Mouse (Mus musculus) kidney, embryonic 14.5 days (tissue): ENCODE measurements around the gene Cps1. TPM values are rescaled to one million over a fixed set of nuclear protein-coding genes. Genes with fewer than 3 reads are reported as not detected.

Experiments used
- ATAC-seq: fragments of 200-750 bp; cut with Nextera tagmentation; 2 replicates; pipeline ENCODE4 v1.8.0; 2017; ENCODE audit warnings: moderate number of reproducible peaks, mild to moderate bottlenecking, moderate TSS enrichment, moderate library complexity; ENCODE audit not compliant: low FRiP score, low TSS enrichment
- H3K27ac ChIP-seq: fragments of 300-500 bp; sonication (generic); 2 replicates; pipeline ENCODE4 v1.5.1; 2014; ENCODE audit warnings: low read depth, mild to moderate bottlenecking, low read length, moderate library complexity, mixed read lengths
- H3K27me3 ChIP-seq: fragments of 300-500 bp; sonication (generic); 2 replicates; pipeline ENCODE4 v1.6.1; 2014; ENCODE audit warnings: mild to moderate bottlenecking, low read length; ENCODE audit not compliant: control insufficient read depth, insufficient read depth
- H3K36me3 ChIP-seq: fragments of 300-500 bp; sonication (generic); 2 replicates; pipeline ENCODE4 v1.6.1; 2014; ENCODE audit warnings: low read length, mixed read lengths; ENCODE audit not compliant: control insufficient read depth, insufficient read depth
- H3K4me1 ChIP-seq: fragments of 300-500 bp; sonication (generic); 2 replicates; pipeline ENCODE4 v1.6.1; 2014; ENCODE audit warnings: low read length, mixed read lengths; ENCODE audit not compliant: control insufficient read depth, insufficient read depth
- H3K4me2 ChIP-seq: fragments of 300-500 bp; sonication (generic); replicated peaks from 2 replicates; pipeline ENCODE4 v1.6.1; 2014; ENCODE audit warnings: low read depth, mild to moderate bottlenecking, low read length
- H3K4me3 ChIP-seq: fragments of 300-500 bp; sonication (generic); 2 replicates; pipeline ENCODE4 v1.5.1; 2014; ENCODE audit warnings: mild to moderate bottlenecking, low read length
- H3K9ac ChIP-seq: fragments of 300-500 bp; sonication (generic); 2 replicates; pipeline ENCODE4 v1.6.1; 2014; ENCODE audit warnings: low read depth, mild to moderate bottlenecking, low read length, moderate library complexity
- H3K9me3 ChIP-seq: fragments of 300-500 bp; sonication (generic); 2 replicates; pipeline ENCODE4 v1.6.1; 2016; ENCODE audit warnings: low read length; ENCODE audit not compliant: control insufficient read depth
- WGBS: fragments of 180-500 bp; shearing (Covaris S2); extraction: QIAGEN DNeasy Blood & Tissue Kit; methylation state at CpG from one replicate; pipeline ENCODE4 v1.1.7; 2014; 5-methylcytosine and 5-hydroxymethylcytosine counted together
- polyA plus RNA-seq: library from polyadenylated mRNA; unstranded; fragments of >200 nt; fragmentation: Nextera tagmentation; extraction: Ambion mirVana; gene quantifications from 2 replicates; pipeline ENCODE4 v1.2.1, GENCODE M21; 2014

Cps1 gene
- 0.06 and 0.08 TPM in 2 replicates for polyA plus RNA-seq

GRCm38 (mm10) chr1:67122797-67123196 lies at the start of gene Cps1:
Gene Cps1, plus strand, starts transcription at chr1:67123026.
- Histone ChIP-seq H3K9me3 (no peaks in the 10 kb centered on the region), H3K4me3 (no peak within 1 kb of the TSS), H3K9ac (no peak within 1 kb of the TSS), H3K27me3 (no peaks in the 10 kb centered on the region), H3K27ac (no peak within 1 kb of the TSS), H3K4me1 (no peaks in the 10 kb centered on the region), H3K4me2 (no peak within 1 kb of the TSS), H3K36me3 (no peaks in the 10 kb centered on the region)
- WGBS = 85% methylated on average over 3 of the region's 3 CpGs
- no peak for ATAC-seq

DNA sequence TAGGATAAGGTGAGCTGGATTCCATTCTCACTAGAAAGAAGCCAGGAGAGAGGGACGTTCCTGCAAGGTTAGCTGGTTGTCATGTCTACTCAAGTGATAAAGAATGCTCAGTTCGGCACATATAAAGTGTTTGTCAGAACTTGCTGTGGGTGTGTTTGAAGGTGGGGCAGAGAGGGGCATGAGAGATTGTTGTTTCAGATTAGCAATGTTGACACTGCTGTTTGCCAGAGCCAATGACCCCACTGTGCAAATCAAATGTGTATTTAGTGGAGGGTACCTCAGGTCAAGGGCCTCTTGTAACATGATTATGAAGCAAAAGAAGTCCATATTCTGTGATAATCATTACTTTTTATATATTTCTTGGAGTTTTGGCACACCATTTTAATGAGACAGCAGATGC lies 45.1 kb upstream of the Cps1 start:
- H3K4me1 ChIP-seq = no peaks in the 10 kb centered on the region
- H3K27ac ChIP-seq = no peak overlapping the region
- no peaks in the 10 kb centered on the region for H3K36me3 ChIP-seq
- no peaks in the 10 kb centered on the region for H3K9me3 ChIP-seq
- H3K27me3 ChIP-seq = no peaks in the 10 kb centered on the region
- WGBS = 68% methylated on average over 2 of the region's 2 CpGs
- ATAC-seq = no peak
- no peak overlapping the region for H3K9ac ChIP-seq
- no peak overlapping the region for H3K4me2 ChIP-seq
- no peak overlapping the region for H3K4me3 ChIP-seq

DNA sequence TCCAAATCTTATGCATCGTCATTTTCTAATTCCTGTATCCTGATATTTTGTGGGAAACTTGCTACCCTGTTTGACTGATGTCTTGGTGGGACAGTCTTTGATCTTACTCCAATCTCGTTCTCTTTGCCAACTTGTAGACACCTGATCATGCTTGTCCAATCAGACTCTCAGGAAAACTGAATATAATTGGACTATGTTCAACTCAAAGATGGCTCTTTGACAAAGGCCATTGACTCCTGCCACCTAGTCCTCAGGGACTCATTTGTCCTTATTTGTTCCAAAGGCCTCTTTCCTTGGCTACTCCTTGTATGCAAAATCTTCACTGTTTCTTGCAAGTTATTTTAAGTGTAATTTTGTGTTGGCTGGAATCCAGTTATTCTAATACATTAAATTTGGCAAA lies 44.2 kb upstream of the Cps1 start:
- no peak for ATAC-seq
- no peak overlapping the region for H3K4me3 ChIP-seq
- no peaks in the 10 kb centered on the region for H3K4me1 ChIP-seq
- no peaks in the 10 kb centered on the region for H3K9me3 ChIP-seq
- 82% methylated on average over 2 of the region's 2 CpGs for whole genome bisulfite sequencing
- no peaks in the 10 kb centered on the region for H3K36me3 ChIP-seq
- H3K27me3 ChIP-seq = no peaks in the 10 kb centered on the region
- H3K4me2 ChIP-seq = no peak overlapping the region
- H3K27ac ChIP-seq = no peak overlapping the region
- no peak overlapping the region for H3K9ac ChIP-seq

- Histone ChIP-seq H3K27ac (no peak overlapping the region), H3K4me3 (no peak overlapping the region), H3K9ac (no peak overlapping the region), H3K4me1 (no peaks in the 10 kb centered on the region), H3K4me2 (no peak overlapping the region), H3K36me3 (no peaks in the 10 kb centered on the region), H3K27me3 (no peaks in the 10 kb centered on the region), H3K9me3 (no peaks in the 10 kb centered on the region)
- WGBS = 85% methylated on average over 7 of the region's 7 CpGs
- ATAC-seq = no peak
Measured at GRCm38 (mm10) chr1:67079146-67079545, 43.7 kb upstream of the Cps1 start.

DNA sequence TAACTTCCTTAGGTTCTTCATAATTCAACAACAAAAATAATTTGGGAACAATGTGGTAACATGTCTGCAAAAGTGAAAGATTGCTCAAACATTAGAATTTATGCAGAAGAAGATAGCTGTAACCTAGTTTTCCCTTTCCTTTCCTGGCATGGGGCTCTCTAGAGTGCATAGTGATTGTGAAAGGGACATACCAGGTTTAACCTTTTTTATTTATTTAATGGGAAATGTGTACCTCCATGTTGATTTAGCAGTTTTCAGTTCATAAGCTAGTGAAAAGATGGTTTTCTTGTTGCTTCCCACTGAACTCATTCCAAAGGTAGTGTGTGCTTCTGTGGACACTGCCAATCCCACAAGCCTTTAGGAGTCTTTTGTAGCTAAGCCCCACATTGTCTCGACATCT lies 30.4 kb upstream of the Cps1 start:
- H3K9me3 ChIP-seq = 0 out of 2 replicates have a peak, but pooled peaks cover 3% of the 10 kb centered on the region
- H3K36me3 ChIP-seq = no peaks in the 10 kb centered on the region
- H3K27me3 ChIP-seq = no peaks in the 10 kb centered on the region
- no peak overlapping the region for H3K4me2 ChIP-seq
- no peak for ATAC-seq
- H3K27ac ChIP-seq = no peak overlapping the region
- H3K4me1 ChIP-seq = no peaks in the 10 kb centered on the region
- no peak overlapping the region for H3K4me3 ChIP-seq
- no peak overlapping the region for H3K9ac ChIP-seq
- 90% methylated on average over 1 of the region's 1 CpGs for WGBS

DNA sequence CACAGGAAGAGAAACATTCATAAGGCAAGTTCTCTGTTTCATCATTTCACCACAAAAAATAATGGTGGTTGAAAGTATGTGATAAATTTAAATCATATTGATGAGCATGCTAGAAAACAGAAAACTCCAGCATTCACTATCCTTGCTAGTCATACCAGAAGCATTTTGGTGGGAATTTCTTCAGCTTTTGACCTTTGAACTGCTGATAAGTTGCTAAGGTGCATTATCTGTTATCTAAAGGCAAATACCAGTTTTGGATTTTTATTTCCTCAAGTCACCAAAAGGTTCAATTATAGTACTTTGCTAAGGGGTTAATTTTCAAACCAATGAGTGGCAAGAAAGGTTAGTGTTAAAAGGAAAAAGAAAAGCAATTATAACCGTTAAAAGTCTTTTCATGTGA lies 23.6 kb upstream of the Cps1 start:
- ATAC-seq = no peak
- H3K4me3 ChIP-seq = no peak overlapping the region
- no peak overlapping the region for H3K27ac ChIP-seq
- no peaks in the 10 kb centered on the region for H3K4me1 ChIP-seq
- no peak overlapping the region for H3K4me2 ChIP-seq
- H3K9me3 ChIP-seq = 0 out of 2 replicates have a peak, but pooled peaks cover 3% of the 10 kb centered on the region
- H3K36me3 ChIP-seq = no peaks in the 10 kb centered on the region
- WGBS = 74% methylated on average over 1 of the region's 1 CpGs
- H3K9ac ChIP-seq = no peak overlapping the region
- no peaks in the 10 kb centered on the region for H3K27me3 ChIP-seq

GRCm38 (mm10) chr1:67103476-67104248 lies 19.2 kb upstream of the Cps1 start:
- H3K27ac ChIP-seq = no peak overlapping the region
- H3K36me3 ChIP-seq = no peaks in the 10 kb centered on the region

GRCm38 (mm10) chr1:67111621-67112298 lies 11.1 kb upstream of the Cps1 start:
- 90% methylated on average over 3 of the region's 3 CpGs for WGBS
- Histone ChIP-seq H3K9ac (no peak overlapping the region), H3K27me3 (no peaks in the 10 kb centered on the region), H3K36me3 (no peaks in the 10 kb centered on the region), H3K27ac (no peak overlapping the region), H3K4me3 (no peak overlapping the region), H3K4me1 (no peaks in the 10 kb centered on the region), H3K4me2 (no peak overlapping the region), H3K9me3 (no peaks in the 10 kb centered on the region)
- ATAC-seq = no peak

More at GRCm38 (mm10) chr1:67103476-67104248, 19.2 kb upstream of the Cps1 start:
- 60% methylated on average over 12 of the region's 12 CpGs for WGBS
- Histone ChIP-seq H3K4me2 (no peak overlapping the region), H3K4me3 (no peak overlapping the region), H3K4me1 (no peaks in the 10 kb centered on the region), H3K27me3 (no peaks in the 10 kb centered on the region), H3K9me3 (no peaks in the 10 kb centered on the region), H3K9ac (no peak overlapping the region)
- no peak for ATAC-seq

DNA sequence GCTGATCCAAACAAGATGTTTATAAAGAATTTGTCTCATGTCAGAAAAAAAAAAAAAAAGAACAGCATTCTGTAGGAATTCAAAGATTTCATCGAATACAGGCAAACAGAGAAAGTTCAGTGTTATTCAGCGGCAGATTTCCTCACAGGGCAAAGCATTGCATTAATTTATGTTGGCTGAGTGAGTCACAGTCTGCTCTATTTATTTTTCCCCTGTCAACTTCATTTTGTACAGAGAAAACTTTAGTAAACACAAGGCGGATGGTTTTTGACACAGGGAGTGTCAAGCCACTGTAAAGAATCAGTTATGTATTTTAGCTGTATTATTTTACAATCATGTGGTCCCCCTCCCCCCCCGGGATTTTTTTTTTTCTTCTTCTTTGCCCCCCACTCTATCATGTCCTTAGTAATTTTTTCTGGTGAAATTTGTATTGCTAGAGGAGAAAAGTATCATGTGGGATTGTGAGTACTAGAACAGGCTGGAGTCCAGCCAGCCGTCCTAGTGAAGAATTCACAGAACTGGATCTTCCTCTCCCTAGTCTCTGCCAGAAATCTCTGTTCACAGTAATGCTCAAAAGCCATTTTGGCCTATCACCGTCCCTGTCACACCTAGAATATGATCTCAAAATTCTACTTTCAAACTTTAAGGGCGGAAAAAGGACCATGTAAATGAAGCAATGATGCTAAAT lies 9.3 kb upstream of the Cps1 start:
- H3K27me3 ChIP-seq = no peaks in the 10 kb centered on the region
- H3K27ac ChIP-seq = no peak overlapping the region
- 74% methylated on average over 7 of the region's 7 CpGs for WGBS
- H3K9ac ChIP-seq = no peak overlapping the region
- H3K36me3 ChIP-seq = no peaks in the 10 kb centered on the region
- H3K9me3 ChIP-seq = no peaks in the 10 kb centered on the region
- no peaks in the 10 kb centered on the region for H3K4me1 ChIP-seq
- no peak for ATAC-seq
- no peak overlapping the region for H3K4me2 ChIP-seq
- H3K4me3 ChIP-seq = no peak overlapping the region
